16 mouse cellular contexts compared by ENCODE assay signal in genomic region chr5:149702770-149703169, GRCm38 (mm10). TPM values are rescaled to one million over a fixed set of nuclear protein-coding genes. Genes with fewer than 3 reads are reported as not detected.
DNase-seq lines count a peak whose midpoint lies in the region; ATAC-seq and TF ChIP-seq lines count a peak whose summit lies in the region.
"Had no signal": no experiment of that assay in that cellular context is flagged by ENCODE, and none has a peak within 500 bp of the region (broad histone marks: within the 10 kb centered on the region; RNA-seq: fewer than 3 reads in every experiment).

No protein-coding gene starts in this region.

- TF ChIP-seq POLR2A in cerebellum, adult 2 months (IDR thresholded peaks at IDR 0.05; ENCODE audit: borderline replicate concordance, insufficient read depth, low read length) = no peak
- TF ChIP-seq POLR2A in brain, embryonic 14.5 days (IDR thresholded peaks at IDR 0.05; ENCODE audit: borderline replicate concordance, extremely low read depth, insufficient read depth, insufficient read length, poor library complexity, severe bottlenecking) = no peak

- no peak for DNase-seq in cerebellum, adult 2 months
- no peak for DNase-seq in layer of hippocampus, adult 2 months (ENCODE audit: low spot score in 2 of 2)
- DNase-seq in layer of hippocampus, adult 18-20 months (ENCODE audit: low spot score in 2 of 2) = no peak
- peak; percentile 36 for DNase-seq in A20 (ENCODE audit: low read depth, low spot score)
- no peak for DNase-seq in brain, embryonic 14.5 days (ENCODE audit: low read depth)
- DNase-seq in adrenal gland, postnatal 14 days = no peak
- no peak for DNase-seq in layer of hippocampus, postnatal 14 days (ENCODE audit: low spot score in 2 of 2)
- DNase-seq: adrenal gland, postnatal 36 days; cerebellum, adult 8-10 months; heart, adult 18-20 months; heart, postnatal 4 days; thymus, postnatal 14 days had no signal

- no peak for ATAC-seq in cerebellum, adult (ENCODE audit: insufficient number of reproducible peaks, low FRiP score, low TSS enrichment)
- ATAC-seq: intestine, embryonic 15.5 days; midbrain, embryonic 13.5 days had no signal

- H3K4me3 ChIP-seq in cerebellum, adult 2 months (replicated peaks; ENCODE audit: insufficient read depth, low read depth, low read length) = no peak overlapping the region
- H3K4me3 ChIP-seq in layer of hippocampus, adult 2 months = no peak overlapping the region
- H3K4me3 ChIP-seq: erythroblast, embryonic 14.5 days; intestine, embryonic 15.5 days; midbrain, embryonic 13.5 days had no signal

- H3K27me3 ChIP-seq in cerebellum, adult 2 months (ENCODE audit: control insufficient read depth, insufficient read depth, low read length) = no peaks in the 10 kb centered on the region
- H3K27me3 ChIP-seq: intestine, embryonic 15.5 days; midbrain, embryonic 13.5 days had no signal

- H3K4me1 ChIP-seq in cerebellum, adult 2 months (ENCODE audit: control insufficient read depth, insufficient read depth, low read length) = no peaks in the 10 kb centered on the region
- H3K4me1 ChIP-seq: intestine, embryonic 15.5 days; midbrain, embryonic 13.5 days had no signal

- 0 out of 2 replicates have a peak, but pooled peaks have one; percentile 16 for TF ChIP-seq CTCF in cerebellum, adult 2 months (IDR thresholded peaks at IDR 0.05; ENCODE audit: borderline replicate concordance, insufficient read depth, low read depth, low read length)
- peak; percentile 62 for TF ChIP-seq CTCF in layer of hippocampus, adult 2 months (conservative IDR thresholded peaks at IDR 0.05)
- peak; percentile 48; the same call in 1 of the 2 replicates for TF ChIP-seq CTCF in brain, embryonic 14.5 days (IDR thresholded peaks at IDR 0.05; ENCODE audit: borderline replicate concordance, extremely low read depth, insufficient read depth, insufficient read length)

- H3K27ac ChIP-seq in cerebellum, adult 2 months (ENCODE audit: insufficient read depth, low read length) = no peak overlapping the region
- no peak overlapping the region for H3K27ac ChIP-seq in layer of hippocampus, adult 2 months
- H3K27ac ChIP-seq: intestine, embryonic 15.5 days; midbrain, embryonic 13.5 days had no signal

RNA-seq across cellular contexts. Expression of gene B3glct, which starts 24.7 kb away (rescaled TPM):
- 7.8 and 8.3 TPM in 2 replicates for polyA plus RNA-seq in cerebellum, adult 2 months (2012; rRNA removed)
- 10 to 100 TPM; 10.7 to 11.9 TPM for total RNA-seq in layer of hippocampus, adult 2 months (2021)
- total RNA-seq in layer of hippocampus, adult 18-20 months (2021) = 10 to 100 TPM; 12.2 to 14.2 TPM
- polyA plus RNA-seq in brain, embryonic 14.5 days (2012; rRNA removed) = 18.0 and 20.4 TPM in 2 replicates
- total RNA-seq in adrenal gland, postnatal 14 days (2021) = 20.5 and 22.9 TPM in 2 replicates
- 10 to 100 TPM; 15.0 to 15.7 TPM for total RNA-seq in layer of hippocampus, postnatal 14 days (2021)
